Mouse (Mus musculus) neural tube, embryonic 11.5 days (tissue): ENCODE data around the gene Gchfr. TPM values are rescaled to one million over a fixed set of nuclear protein-coding genes. Genes with fewer than 3 reads are reported as not detected.
A peak's percentile ranks its signal among the peaks of the same experiment; 100 is the strongest.

Experiments used
- ATAC-seq: fragments of 200-750 bp; cut with Nextera tagmentation; 2 replicates; pipeline ENCODE4 v1.8.0; 2017; ENCODE audit warnings: moderate number of reproducible peaks, mild to moderate bottlenecking, moderate TSS enrichment, moderate library complexity; ENCODE audit not compliant: insufficient read depth, low FRiP score, low TSS enrichment
- DNase-seq: peaks from one replicate; pipeline ENCODE4 v3.0.0-alpha.2; 2015; ENCODE audit warnings: low spot score
- H3K27ac ChIP-seq: fragments of 300-500 bp; sonication (generic); 2 replicates; pipeline ENCODE4 v1.5.1; 2014; ENCODE audit warnings: low read depth, mild to moderate bottlenecking, low read length
- H3K27me3 ChIP-seq: fragments of 300-500 bp; sonication (generic); 2 replicates; pipeline ENCODE4 v1.6.1; 2014; ENCODE audit warnings: mild to moderate bottlenecking, low read length, mixed read lengths; ENCODE audit not compliant: control insufficient read depth, insufficient read depth
- H3K36me3 ChIP-seq: fragments of 300-500 bp; sonication (generic); 2 replicates; pipeline ENCODE4 v1.6.1; 2014; ENCODE audit warnings: mild to moderate bottlenecking, low read length, moderate library complexity, mixed read lengths; ENCODE audit not compliant: control insufficient read depth, insufficient read depth
- H3K4me1 ChIP-seq: fragments of 300-500 bp; sonication (generic); 2 replicates; pipeline ENCODE4 v1.6.1; 2014; ENCODE audit warnings: low read length, mixed read lengths; ENCODE audit not compliant: control insufficient read depth, insufficient read depth
- H3K4me2 ChIP-seq: fragments of 300-500 bp; sonication (generic); 2 replicates; pipeline ENCODE4 v1.6.1; 2014; ENCODE audit warnings: low read depth, mild to moderate bottlenecking, moderate library complexity
- H3K4me3 ChIP-seq: fragments of 300-500 bp; sonication (generic); 2 replicates; pipeline ENCODE4 v1.5.1; 2014; ENCODE audit warnings: low read depth, low read length
- H3K9ac ChIP-seq: fragments of 300-500 bp; sonication (generic); 2 replicates; pipeline ENCODE4 v1.6.1; 2014; ENCODE audit warnings: mild to moderate bottlenecking, low read length
- H3K9me3 ChIP-seq: fragments of 300-500 bp; sonication (generic); 2 replicates; pipeline ENCODE4 v1.6.1; 2016; ENCODE audit warnings: low read length; ENCODE audit not compliant: control insufficient read depth
- WGBS: fragments of 180-500 bp; shearing (Covaris S2); extraction: QIAGEN DNeasy Blood & Tissue Kit; methylation state at CpG from one replicate; pipeline ENCODE4 v1.1.7; 2014; 5-methylcytosine and 5-hydroxymethylcytosine counted together
- polyA plus RNA-seq: library from polyadenylated mRNA; unstranded; fragments of >200 nt; fragmentation: Nextera tagmentation; extraction: Ambion mirVana; gene quantifications from 2 replicates; pipeline ENCODE4 v1.2.1, GENCODE M21; 2014

Gene Gchfr
- polyA plus RNA-seq, result 3.2 and 3.7 TPM in 2 replicates

DNA sequence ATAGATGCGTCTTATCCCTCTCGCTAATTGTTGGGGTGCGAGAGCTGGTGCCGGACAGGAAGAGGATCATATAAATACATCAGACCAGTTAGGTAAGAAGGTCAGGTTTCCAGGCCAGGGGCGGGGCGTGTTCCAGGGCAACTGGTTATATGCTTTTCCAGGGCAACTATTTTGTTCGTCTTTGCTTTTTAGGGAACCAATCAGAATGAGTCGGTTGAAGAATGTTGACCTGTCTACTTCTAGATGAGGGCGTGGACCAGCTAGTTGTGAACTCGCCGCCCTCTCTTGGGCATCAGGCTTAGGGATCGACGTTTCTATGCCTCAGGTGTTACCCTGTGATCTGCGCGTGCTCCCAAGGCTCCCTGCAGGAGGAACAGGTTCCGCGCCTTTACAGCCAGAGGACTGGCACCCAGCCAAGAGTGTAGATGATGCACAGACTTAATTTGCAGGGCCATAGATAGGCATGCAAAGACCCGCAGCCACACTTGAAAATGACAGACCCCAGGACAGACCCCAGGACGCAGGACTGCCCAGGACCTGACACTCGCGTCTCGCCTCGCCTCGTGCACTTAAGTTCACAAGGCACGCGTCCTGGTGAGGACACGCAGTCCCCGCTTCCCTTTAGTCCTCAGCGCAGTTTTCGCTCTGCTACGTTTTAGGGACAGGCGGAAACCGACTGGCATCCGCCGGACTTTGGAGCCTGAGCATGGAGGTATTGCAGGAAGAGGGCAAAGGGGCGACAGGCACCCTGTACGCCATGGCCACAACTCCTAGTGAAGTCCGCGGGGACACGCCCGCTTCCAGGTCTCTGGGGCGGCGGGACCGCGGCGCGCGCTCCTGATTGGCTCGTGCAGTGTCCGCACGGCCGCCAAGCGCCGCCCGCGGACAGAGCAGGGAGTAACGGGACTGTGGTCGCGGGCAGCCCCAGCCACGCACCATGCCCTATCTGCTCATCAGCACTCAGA is at the start of gene Gchfr:
Gene Gchfr (plus strand): TSS at position 873 of the 965 bp plus-strand sequence.
- peaks cover 22% of the 10 kb centered on the region for H3K27me3 ChIP-seq
- WGBS, result under 1% methylated on average over 53 of the region's 60 CpGs

DNA sequence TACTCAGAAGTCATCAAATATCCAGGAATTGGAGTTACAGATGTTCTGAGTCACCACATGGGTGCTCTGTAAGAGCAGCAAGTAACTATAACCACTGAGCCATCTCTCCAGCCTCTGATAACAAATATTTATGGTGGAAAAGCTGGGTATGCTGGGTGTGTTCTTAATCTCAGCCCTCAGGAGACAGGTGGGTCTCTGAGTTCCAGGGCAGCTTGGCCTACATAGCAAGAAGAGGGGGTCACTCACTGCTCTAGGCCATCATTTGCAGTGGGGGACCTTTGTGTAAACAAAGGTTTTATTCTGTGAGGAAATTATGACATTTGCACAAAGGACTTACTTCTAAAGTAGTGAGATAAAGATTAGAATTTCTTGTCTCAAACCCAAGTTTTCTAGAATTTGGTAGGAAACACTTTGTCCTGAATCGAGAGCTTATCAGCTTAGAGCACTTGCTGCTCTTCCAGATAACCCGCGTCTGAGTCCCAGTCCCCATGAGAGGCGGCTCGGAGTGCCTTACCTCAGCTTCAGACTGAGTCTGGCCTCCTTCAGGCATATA is 31.2 kb upstream of the Gchfr start:
- ATAC-seq (no peak), DNase-seq (no peak)
- Histone ChIP-seq H3K9me3 (no peaks in the 10 kb centered on the region), H3K4me2 (no peak overlapping the region), H3K27ac (no peak overlapping the region), H3K9ac (no peak overlapping the region), H3K4me3 (no peak overlapping the region), H3K36me3 (peaks cover 14% of the 10 kb centered on the region), H3K4me1 (no peaks in the 10 kb centered on the region), H3K27me3 (no peaks in the 10 kb centered on the region)
- 92% methylated on average over 5 of the region's 5 CpGs for WGBS

More for the DNA sequence above, at the start of gene Gchfr:
- DNase-seq (peak; percentile 80), ATAC-seq (peak; percentile 84)
- 0 out of 2 replicates have a peak, but pooled peaks cover 3% of the 10 kb centered on the region for H3K4me1 ChIP-seq
- no peaks in the 10 kb centered on the region for H3K9me3 ChIP-seq
- H3K9ac ChIP-seq, result peak within 1 kb of the TSS; percentile 49; the same call in 1 of the 2 replicates
- no peak within 1 kb of the TSS for H3K27ac ChIP-seq
- H3K36me3 ChIP-seq, result no peaks in the 10 kb centered on the region; the same call in 1 of the 2 replicates
- peak within 1 kb of the TSS; percentile 98 for H3K4me2 ChIP-seq
- peak within 1 kb of the TSS; percentile 45 for H3K4me3 ChIP-seq

DNA sequence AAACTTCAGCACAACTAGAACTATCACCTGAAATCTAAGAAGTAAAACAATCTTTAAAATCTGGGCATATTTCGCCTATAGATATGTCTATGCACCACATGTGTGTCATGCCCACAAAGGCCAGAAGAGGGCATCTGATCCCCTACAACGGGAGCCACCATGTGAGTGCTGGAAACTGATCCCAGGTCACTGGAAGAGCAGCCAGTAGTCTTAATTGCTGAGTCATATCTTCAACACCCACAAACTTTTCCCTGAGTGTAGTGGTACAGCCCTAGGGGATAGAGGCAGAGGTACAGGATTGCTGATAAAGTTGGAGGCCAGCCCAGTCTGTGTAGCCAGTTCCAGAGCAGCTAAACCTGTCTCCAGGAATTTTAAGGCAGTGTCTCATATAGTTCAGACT is 22.4 kb upstream of the Gchfr start:
- no peaks in the 10 kb centered on the region for H3K27me3 ChIP-seq
- H3K9me3 ChIP-seq, result no peaks in the 10 kb centered on the region
- H3K4me1 ChIP-seq, result no peaks in the 10 kb centered on the region
- no peak overlapping the region for H3K4me2 ChIP-seq
- no peak overlapping the region for H3K9ac ChIP-seq
- H3K36me3 ChIP-seq, result peaks cover 26% of the 10 kb centered on the region
- 81% methylated on average over 2 of the region's 2 CpGs for WGBS
- no peak for DNase-seq
- H3K4me3 ChIP-seq, result no peak overlapping the region
- no peak overlapping the region for H3K27ac ChIP-seq
- no peak for ATAC-seq

DNA sequence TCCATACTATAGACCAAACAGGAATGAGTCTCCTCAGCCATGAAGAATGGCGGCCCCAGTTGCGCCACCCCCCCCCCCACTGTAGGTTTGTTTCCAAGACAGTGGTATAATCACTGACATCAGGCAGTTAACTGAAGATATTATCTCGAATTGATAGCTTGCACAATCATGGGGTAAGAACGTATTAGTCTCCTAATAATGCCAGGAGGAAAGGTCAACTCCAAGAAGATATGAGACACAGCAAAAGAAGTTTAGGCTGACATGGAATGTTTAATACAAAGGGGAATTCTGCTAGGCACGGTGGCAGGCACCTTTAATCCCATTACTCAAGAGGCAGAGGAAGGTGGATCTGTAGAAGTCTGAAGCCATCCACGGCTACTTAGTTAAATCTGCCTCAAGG is 21.1 kb upstream of the Gchfr start:
- H3K4me3 ChIP-seq, result no peak overlapping the region
- H3K27me3 ChIP-seq, result no peaks in the 10 kb centered on the region
- no peak overlapping the region for H3K27ac ChIP-seq
- 91% methylated on average over 6 of the region's 6 CpGs for WGBS
- H3K36me3 ChIP-seq, result peaks cover 27% of the 10 kb centered on the region
- H3K9ac ChIP-seq, result no peak overlapping the region
- no peaks in the 10 kb centered on the region for H3K4me1 ChIP-seq
- no peaks in the 10 kb centered on the region for H3K9me3 ChIP-seq
- ATAC-seq, result no peak
- no peak for DNase-seq
- no peak overlapping the region for H3K4me2 ChIP-seq

DNA sequence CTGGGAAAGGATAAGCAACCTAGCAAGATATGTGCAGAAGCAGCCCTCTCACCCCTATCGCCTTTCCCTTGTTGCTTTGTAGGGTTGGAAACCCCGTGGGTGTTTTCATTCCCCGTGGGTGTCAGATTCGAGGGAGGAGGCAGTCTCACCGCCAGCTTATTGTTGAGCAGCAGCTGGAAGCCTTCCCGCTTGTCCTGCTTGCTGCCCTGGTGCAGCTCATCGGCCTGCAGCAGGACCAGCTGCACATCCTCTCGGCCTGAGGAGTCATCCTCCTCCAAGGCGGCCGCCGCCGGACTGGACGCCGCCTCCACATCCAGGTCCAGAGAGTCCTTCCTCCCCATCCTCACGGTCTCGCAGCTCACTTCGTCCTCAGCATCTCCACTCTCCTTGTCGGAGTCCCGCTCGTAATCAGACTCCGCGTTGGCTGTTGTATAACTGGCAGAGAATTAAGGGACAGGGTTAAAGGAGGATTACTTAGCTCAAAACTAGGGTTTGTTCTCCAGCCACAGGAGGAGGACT is 20.4 kb upstream of the Gchfr start:
- Histone ChIP-seq H3K27ac (no peak overlapping the region), H3K9ac (no peak overlapping the region), H3K4me2 (no peak overlapping the region), H3K9me3 (no peaks in the 10 kb centered on the region), H3K4me3 (no peak overlapping the region), H3K4me1 (no peaks in the 10 kb centered on the region), H3K36me3 (peaks cover 23% of the 10 kb centered on the region), H3K27me3 (no peaks in the 10 kb centered on the region)
- WGBS, result 90% methylated on average over 22 of the region's 22 CpGs
- DNase-seq, result no peak
- no peak for ATAC-seq

DNA sequence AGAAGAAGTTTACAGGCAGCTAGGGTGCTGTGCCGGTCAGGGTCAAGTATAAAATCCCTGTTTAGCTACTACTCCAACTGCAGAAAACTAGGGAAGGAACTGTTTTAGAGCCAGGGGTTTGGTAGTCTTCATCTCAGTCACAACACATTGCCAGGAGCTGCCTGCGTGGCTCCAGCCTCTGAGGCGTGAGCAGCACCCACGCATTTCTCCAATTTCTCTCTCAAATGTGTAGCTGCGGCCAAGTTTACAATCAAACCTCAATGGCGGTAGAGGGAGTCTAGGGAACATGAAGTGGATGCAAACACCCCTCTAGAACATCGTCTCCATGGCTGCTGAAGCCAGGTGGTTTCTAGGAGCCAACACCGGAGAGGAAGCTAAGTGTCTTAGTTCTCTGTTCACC is 19.8 kb upstream of the Gchfr start:
- Histone ChIP-seq H3K9me3 (no peaks in the 10 kb centered on the region), H3K4me2 (no peak overlapping the region), H3K4me1 (no peaks in the 10 kb centered on the region), H3K27me3 (no peaks in the 10 kb centered on the region), H3K4me3 (no peak overlapping the region), H3K36me3 (peaks cover 18% of the 10 kb centered on the region), H3K27ac (no peak overlapping the region), H3K9ac (no peak overlapping the region)
- no peak for ATAC-seq
- no peak for DNase-seq
- WGBS, result 94% methylated on average over 8 of the region's 8 CpGs

DNA sequence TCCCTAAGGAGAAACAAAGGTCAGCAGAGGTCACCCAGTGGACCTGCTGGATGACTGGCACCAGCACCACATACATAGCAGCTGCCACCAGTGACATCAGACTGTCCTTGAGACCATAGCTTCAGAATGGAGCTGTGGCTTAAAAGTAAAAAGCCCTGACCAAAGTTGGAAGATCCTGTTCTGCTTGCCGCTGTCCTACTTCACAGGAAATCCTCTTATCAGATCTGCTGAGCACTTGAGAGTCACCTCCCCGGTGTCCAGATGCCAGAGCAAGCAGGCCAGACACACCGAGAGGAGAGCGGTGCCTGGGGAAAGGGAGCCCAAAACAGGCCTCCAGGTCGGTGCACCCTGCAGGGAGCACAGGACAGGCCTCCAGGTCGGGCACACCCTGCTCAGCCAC is 15.3 kb upstream of the Gchfr start:
- Histone ChIP-seq H3K27me3 (no peaks in the 10 kb centered on the region), H3K9me3 (no peaks in the 10 kb centered on the region), H3K36me3 (peaks cover 6% of the 10 kb centered on the region), H3K4me3 (no peak overlapping the region), H3K4me2 (no peak overlapping the region), H3K9ac (no peak overlapping the region), H3K27ac (no peak overlapping the region), H3K4me1 (peaks cover 8% of the 10 kb centered on the region; the same call in 1 of the 2 replicates)
- no peak for DNase-seq
- 89% methylated on average over 6 of the region's 6 CpGs for WGBS
- ATAC-seq, result no peak

DNA sequence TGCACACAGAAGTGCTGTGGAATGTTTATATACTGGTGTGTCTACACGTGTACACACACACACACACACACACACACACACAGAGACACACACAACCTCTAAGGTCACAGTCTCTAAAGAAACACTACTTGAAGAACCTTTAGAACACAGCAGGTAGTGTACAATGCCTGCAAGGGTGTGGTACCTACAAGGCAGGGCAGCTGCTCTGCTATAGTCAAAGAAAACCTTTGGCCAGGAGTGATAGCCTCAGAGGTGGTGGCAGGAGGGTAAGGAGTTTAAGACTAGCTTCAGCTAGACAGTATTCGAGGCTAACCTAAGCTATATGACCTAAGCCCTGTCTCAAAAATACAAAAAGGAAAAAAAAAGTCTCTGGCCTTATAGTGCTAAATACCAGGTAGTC is 12.9 kb upstream of the Gchfr start:
- 80% methylated on average over 2 of the region's 2 CpGs for WGBS
- H3K36me3 ChIP-seq, result peaks cover 6% of the 10 kb centered on the region
- H3K4me2 ChIP-seq, result no peak overlapping the region

More for the DNA sequence above, 12.9 kb upstream of the Gchfr start:
- DNase-seq, result no peak
- ATAC-seq, result no peak
- Histone ChIP-seq H3K27ac (no peak overlapping the region), H3K27me3 (no peaks in the 10 kb centered on the region), H3K9ac (no peak overlapping the region), H3K4me3 (no peak overlapping the region), H3K4me1 (peaks cover 8% of the 10 kb centered on the region; the same call in 1 of the 2 replicates), H3K9me3 (no peaks in the 10 kb centered on the region)
